Mouse (Mus musculus): ENCODE measurements at regions not wholly inside any gene's neighbourhood (a gene's known extent, or its start where the extent isn't known, plus 50 kb on each side); places are given as distances from the start of the nearest gene placed in this dataset.

DNA sequence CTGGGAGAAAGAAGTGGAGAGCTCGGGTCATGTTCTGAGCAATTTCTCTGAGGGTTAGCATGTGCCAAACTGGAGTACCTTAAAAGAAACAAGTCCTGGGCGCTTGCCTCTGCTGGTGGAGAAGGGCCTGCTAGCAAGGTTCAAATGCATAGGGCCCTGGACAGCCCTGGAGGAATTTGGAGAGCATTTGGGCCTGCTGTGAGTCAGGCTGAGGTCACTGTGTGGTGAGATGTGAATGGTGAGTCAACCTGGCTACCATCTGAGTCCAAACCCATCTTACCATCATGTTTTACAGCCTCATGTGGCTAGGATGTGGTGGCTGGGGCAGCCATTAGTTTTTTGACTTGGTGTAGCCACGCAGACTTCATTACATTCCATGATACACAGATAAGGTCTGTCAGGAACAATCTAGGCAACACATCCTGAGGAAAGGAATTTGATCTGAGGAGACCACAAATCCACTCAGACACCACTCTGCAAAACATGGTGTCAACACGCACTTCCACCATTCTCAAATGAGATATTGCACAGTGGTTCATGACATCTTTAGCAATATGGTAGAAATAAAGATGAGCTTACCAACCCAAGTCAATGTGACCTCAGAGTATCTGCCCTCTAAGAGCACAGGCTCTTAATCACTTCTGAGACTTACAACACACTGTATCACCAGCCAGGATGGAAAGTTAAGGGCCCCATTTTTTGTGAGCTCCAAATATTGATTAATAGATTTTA lies 83.1 kb downstream of the Thbs2 start:
- intact Hi-C loops (cut with DNase I), result no loop called here
- Histone ChIP-seq H3K4me3 (no peak overlapping the region), H3K27ac (no peak overlapping the region)
- no peak for TF ChIP-seq CTCF (IDR thresholded peaks at IDR 0.05)
- no peak for DNase-seq (ENCODE audit: extremely low spot score in 1 of 2, low spot score in 2 of 2)

GRCm38 (mm10) chr17:14608845-14609244 lies 85.2 kb downstream of the Thbs2 start:
- intact Hi-C loops (cut with DNase I), result no loop called here
- no peak overlapping the region for H3K27ac ChIP-seq
- H3K4me3 ChIP-seq, result no peak overlapping the region
- DNase-seq (ENCODE audit: extremely low spot score in 1 of 2, low spot score in 2 of 2), result no peak
- TF ChIP-seq CTCF (IDR thresholded peaks at IDR 0.05), result no peak

DNA sequence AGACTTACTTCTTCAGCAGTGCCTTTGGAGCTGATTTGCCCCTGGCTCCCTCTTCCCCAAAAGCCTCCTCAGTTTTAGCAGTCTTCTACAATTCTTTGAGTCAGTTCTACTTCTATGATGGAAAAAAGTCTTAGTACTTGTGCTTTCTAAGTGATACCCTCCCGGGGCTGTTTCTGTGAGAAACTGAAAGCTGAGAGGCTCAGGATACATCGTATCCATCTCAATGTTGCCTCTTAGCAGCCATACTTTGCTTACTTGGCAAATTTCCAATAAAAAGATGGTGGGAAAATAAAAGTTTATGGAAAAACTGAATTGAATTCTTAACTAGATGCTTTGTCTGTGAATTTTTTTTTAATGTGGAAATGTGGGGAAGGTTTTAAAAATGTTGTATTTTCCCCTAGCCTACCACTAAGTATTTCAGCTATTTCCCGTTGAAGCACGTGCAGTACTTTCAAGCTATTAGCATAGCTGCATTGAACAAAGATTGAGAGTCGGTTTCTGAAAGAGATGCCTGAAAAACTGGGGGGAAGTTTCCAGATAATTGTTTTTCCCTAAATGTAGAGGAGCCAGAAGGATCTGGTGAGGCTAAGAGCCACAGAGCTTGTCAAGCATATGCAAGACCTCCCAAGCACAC lies 87.6 kb downstream of the Thbs2 start:
- TF ChIP-seq CTCF (IDR thresholded peaks at IDR 0.05), result no peak
- intact Hi-C loops (cut with DNase I), result no loop called here
- no peak for DNase-seq (ENCODE audit: extremely low spot score in 1 of 2, low spot score in 2 of 2)
- Histone ChIP-seq H3K4me3 (no peak overlapping the region), H3K27ac (no peak overlapping the region)

- Histone ChIP-seq H3K4me3 (no peak overlapping the region), H3K27ac (no peak overlapping the region)
- no peak for DNase-seq (ENCODE audit: extremely low spot score in 1 of 2, low spot score in 2 of 2)
- intact Hi-C loops (cut with DNase I), result no loop called here
- no peak for TF ChIP-seq CTCF (IDR thresholded peaks at IDR 0.05)
Observed at GRCm38 (mm10) chr17:14599681-14600080, 94.4 kb downstream of the Thbs2 start.

- Histone ChIP-seq H3K4me3 (no peak overlapping the region), H3K27ac (no peak overlapping the region)
- DNase-seq (ENCODE audit: extremely low spot score in 1 of 2, low spot score in 2 of 2), result no peak
- TF ChIP-seq CTCF (IDR thresholded peaks at IDR 0.05), result no peak
- intact Hi-C loops (cut with DNase I), result no loop called here
Observed at GRCm38 (mm10) chr17:14596470-14596869, 97.6 kb downstream of the Thbs2 start.

DNA sequence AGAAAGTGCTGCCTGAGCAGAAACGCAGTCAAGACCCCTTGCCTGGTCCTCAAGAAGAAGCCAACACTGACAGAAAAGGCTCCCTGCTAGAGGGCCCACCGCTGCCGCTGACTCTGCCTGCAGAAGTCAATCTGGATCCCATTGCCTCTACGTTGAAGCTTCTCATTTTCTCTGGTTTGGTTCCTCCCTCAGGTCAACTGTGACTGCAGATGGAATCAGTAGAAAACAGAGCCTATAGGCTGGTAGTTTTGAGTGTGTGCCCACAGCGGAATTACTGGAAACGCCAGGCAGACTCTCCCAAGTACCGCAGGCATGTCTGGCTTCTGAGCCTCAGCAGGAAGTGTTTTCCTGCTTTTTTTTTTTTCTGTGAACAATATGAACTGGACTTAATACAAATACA lies 98.5 kb downstream of the Thbs2 start:
- no peak for TF ChIP-seq CTCF (IDR thresholded peaks at IDR 0.05)
- no peak for DNase-seq (ENCODE audit: extremely low spot score in 1 of 2, low spot score in 2 of 2)
- intact Hi-C loops (cut with DNase I), result no loop called here
- H3K27ac ChIP-seq, result no peak overlapping the region
- no peak overlapping the region for H3K4me3 ChIP-seq

DNA sequence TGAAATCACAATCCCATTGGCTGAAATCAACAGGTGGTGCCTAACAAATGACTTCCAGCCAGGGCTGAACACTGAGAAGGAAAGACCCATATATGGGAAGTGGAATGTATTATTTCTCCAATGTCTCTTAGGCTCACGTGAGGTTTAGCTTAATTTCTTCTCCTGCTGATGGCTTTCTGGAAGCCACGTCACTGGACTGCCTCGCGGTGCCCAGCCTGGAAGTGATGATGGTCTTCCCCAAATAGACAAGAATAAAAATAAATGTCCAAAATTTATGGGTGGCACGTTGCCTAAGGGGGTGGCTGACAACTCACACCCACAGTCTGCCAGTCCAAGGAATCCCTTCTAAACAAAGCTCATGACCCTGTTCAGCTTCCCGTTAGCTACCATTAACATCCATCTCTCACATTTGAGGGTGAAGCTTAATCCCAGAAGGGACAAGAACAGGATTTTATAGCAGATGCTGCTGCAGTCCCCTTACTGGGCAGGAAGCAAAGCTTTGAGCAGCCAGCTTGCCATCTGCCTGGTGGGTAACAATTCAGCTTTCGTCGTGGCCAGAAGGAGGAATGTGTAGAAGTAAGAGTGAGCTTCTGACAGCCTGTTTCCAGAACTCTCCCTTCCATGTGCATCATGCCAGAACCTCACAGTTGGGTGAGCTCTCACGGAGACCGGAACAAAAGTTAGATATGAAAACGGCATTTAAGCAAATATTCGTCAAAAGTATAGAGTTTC lies 105.8 kb downstream of the Thbs2 start:
- no peak overlapping the region for H3K4me3 ChIP-seq

GRCm38 (mm10) chr17:14579671-14580070 lies 114.4 kb downstream of the Thbs2 start:
- no peak for TF ChIP-seq CTCF (IDR thresholded peaks at IDR 0.05)
- Histone ChIP-seq H3K4me3 (no peak overlapping the region), H3K27ac (no peak overlapping the region)
- no peak for DNase-seq (ENCODE audit: extremely low spot score in 1 of 2, low spot score in 2 of 2)
- intact Hi-C loops (cut with DNase I), result no loop called here

More for the DNA sequence above, 105.8 kb downstream of the Thbs2 start:
- no peak for TF ChIP-seq CTCF (IDR thresholded peaks at IDR 0.05)
- H3K27ac ChIP-seq, result no peak overlapping the region
- intact Hi-C loops (cut with DNase I), result no loop called here
- no peak for DNase-seq (ENCODE audit: extremely low spot score in 1 of 2, low spot score in 2 of 2)

DNA sequence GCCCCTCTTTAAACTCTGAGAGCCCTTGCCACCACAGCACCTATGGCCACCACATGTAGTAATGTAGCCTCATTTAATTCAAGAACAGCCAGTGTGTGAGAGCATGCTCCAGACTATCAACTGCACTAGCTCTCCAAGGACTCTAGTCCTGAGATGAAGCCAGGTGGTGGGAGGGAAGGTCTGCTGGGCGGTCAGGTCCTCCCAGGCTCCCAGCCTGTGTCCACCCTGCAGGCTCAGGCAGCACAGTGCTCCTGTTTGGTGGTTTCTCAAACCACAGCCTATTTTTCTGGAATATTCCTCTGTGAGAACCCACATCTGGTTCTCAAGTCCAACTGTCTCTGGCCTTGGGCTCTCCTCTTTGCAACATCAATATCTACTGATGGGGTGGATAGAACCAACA lies 115.3 kb downstream of the Thbs2 start:
- no peak for TF ChIP-seq CTCF (IDR thresholded peaks at IDR 0.05)
- intact Hi-C loops (cut with DNase I), result no loop called here
- Histone ChIP-seq H3K27ac (no peak overlapping the region), H3K4me3 (no peak overlapping the region)
- DNase-seq (ENCODE audit: extremely low spot score in 1 of 2, low spot score in 2 of 2), result no peak

DNA sequence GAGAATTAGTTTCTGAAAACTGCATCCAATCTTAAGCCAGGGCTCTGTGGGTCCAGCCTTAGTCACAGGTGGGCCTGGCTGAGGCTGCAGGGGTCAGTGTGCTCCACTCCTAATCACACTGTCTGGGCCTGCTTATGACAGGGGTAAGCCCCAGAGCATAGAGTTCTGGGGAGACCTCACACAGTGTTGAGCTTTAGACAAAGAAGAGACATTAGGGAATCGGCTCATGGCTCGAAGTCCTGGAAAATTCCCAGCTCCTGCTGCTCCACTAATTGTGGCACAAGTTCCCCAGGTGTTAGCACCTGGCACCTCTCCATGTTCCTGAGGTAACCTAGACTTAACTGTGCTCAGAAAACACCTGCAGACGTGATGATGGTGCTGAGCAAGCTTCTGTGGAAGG lies 115.8 kb downstream of the Thbs2 start:
- TF ChIP-seq CTCF (IDR thresholded peaks at IDR 0.05), result no peak
- DNase-seq (ENCODE audit: extremely low spot score in 1 of 2, low spot score in 2 of 2), result no peak
- intact Hi-C loops (cut with DNase I), result no loop called here
- Histone ChIP-seq H3K4me3 (no peak overlapping the region), H3K27ac (no peak overlapping the region)

DNA sequence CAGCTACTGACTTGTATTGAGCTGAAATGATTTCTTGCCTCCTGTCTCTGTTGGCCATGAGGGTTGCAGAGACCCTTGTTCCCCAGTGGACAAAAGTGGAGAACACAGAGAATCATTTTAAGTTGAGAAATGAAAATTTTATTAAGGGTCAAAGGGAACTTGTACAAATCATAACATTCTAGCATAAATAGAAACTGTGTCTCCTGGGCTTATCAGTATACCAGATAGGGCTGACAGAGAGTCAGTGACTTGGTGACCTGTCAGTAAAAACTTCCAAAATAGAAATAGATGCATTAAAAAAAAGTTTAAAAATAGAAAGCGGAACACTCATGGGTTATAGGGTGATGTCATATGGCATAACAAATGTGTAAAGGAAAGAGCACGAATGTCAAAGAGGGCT lies 117.9 kb downstream of the Thbs2 start:
- no peak for DNase-seq (ENCODE audit: extremely low spot score in 1 of 2, low spot score in 2 of 2)
- Histone ChIP-seq H3K27ac (no peak overlapping the region), H3K4me3 (no peak overlapping the region)
- intact Hi-C loops (cut with DNase I), result no loop called here
- TF ChIP-seq CTCF (IDR thresholded peaks at IDR 0.05), result no peak

DNA sequence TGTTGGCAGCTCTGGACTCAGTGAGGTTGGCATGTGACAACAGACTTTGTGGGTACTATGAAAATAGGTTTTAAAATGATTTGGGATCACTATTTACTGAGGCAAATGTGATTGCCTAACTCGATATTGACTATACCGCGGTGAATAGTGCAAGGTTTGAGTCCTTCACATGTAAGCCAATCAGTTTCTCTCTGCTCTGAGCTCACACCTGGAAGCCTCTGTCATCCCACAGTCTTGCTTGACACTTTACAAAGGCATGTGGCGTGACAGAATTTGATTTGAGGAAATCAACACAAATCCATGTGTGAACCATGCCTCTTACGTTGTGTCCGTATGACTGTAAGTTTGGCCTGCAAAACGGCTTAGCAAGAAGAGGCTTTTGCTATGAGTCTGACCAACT lies 122.9 kb downstream of the Thbs2 start:
- Histone ChIP-seq H3K27ac (no peak overlapping the region), H3K4me3 (no peak overlapping the region)
- DNase-seq (ENCODE audit: extremely low spot score in 1 of 2, low spot score in 2 of 2), result no peak
- intact Hi-C loops (cut with DNase I), result no loop called here
- TF ChIP-seq CTCF (IDR thresholded peaks at IDR 0.05), result no peak

All from left cerebral cortex, adult 2 months (tissue).